Mouse (Mus musculus) kidney, postnatal 0 days (tissue): ENCODE data around the gene Cacna1b. TPM values are rescaled to one million over a fixed set of nuclear protein-coding genes. Genes with fewer than 3 reads are reported as not detected.

Source experiments
- ATAC-seq: fragments of 200-750 bp; cut with Nextera tagmentation; replicated peaks from 2 replicates; pipeline ENCODE4 v1.8.0; 2017; ENCODE audit warnings: low read depth, moderate number of reproducible peaks, moderate TSS enrichment, moderate library complexity; ENCODE audit not compliant: low FRiP score
- DNase-seq: peaks from one replicate; pipeline ENCODE4 v3.0.0-alpha.2; 2016; ENCODE audit warnings: low spot score
- H3K27ac ChIP-seq: fragments of 300-500 bp; sonication (generic); 2 replicates; pipeline ENCODE4 v1.5.1; 2014; ENCODE audit warnings: mild to moderate bottlenecking
- H3K27me3 ChIP-seq: fragments of 300-500 bp; sonication (generic); 2 replicates; pipeline ENCODE4 v1.6.1; 2014; ENCODE audit warnings: low read length, mixed read lengths; ENCODE audit not compliant: insufficient read depth
- H3K36me3 ChIP-seq: fragments of 300-500 bp; sonication (generic); 2 replicates; pipeline ENCODE4 v1.6.1; 2014; ENCODE audit warnings: low read length, mixed read lengths; ENCODE audit not compliant: insufficient read depth
- H3K4me1 ChIP-seq: fragments of 300-500 bp; sonication (generic); replicated peaks from 2 replicates; pipeline ENCODE4 v1.6.1; 2014; ENCODE audit warnings: antibody characterized with exemption, low read length, mixed read lengths; ENCODE audit not compliant: insufficient read depth
- H3K4me2 ChIP-seq: fragments of 300-500 bp; sonication (generic); 2 replicates; pipeline ENCODE4 v1.6.1; 2014; ENCODE audit warnings: mild to moderate bottlenecking, low read length, moderate library complexity, mixed read lengths
- H3K4me3 ChIP-seq: fragments of 300-500 bp; sonication (generic); replicated peaks from 2 replicates; pipeline ENCODE4 v1.5.1; 2014; ENCODE audit warnings: low read depth, low read length
- H3K9ac ChIP-seq: fragments of 300-500 bp; sonication (generic); 2 replicates; pipeline ENCODE4 v1.6.1; 2014; ENCODE audit warnings: low read depth, low read length
- H3K9me3 ChIP-seq: fragments of 300-500 bp; sonication (generic); replicated peaks from 2 replicates; pipeline ENCODE4 v1.6.1; 2016; ENCODE audit warnings: low read length, inconsistent platforms, mixed read lengths
- CTCF ChIP-seq: IDR thresholded peaks from 2 replicates; pipeline ENCODE4 v1.5.1; 2016; ENCODE audit warnings: antibody characterized with exemption, low read depth, mild to moderate bottlenecking, moderate library complexity
- WGBS: fragments of 180-500 bp; shearing (Covaris S2); extraction: QIAGEN DNeasy Blood & Tissue Kit; methylation state at CpG from one replicate; pipeline ENCODE4 v1.1.7; 2014; 5-methylcytosine and 5-hydroxymethylcytosine counted together
- polyA plus RNA-seq: library from polyadenylated mRNA; unstranded; fragments of >200 nt; fragmentation: Nextera tagmentation; extraction: Ambion mirVana; gene quantifications from 2 replicates; pipeline ENCODE4 v1.2.1, GENCODE M21; 2015

The Cacna1b gene
- polyA plus RNA-seq, 1 experiment from 2014 or later: 0.16 TPM

DNA sequence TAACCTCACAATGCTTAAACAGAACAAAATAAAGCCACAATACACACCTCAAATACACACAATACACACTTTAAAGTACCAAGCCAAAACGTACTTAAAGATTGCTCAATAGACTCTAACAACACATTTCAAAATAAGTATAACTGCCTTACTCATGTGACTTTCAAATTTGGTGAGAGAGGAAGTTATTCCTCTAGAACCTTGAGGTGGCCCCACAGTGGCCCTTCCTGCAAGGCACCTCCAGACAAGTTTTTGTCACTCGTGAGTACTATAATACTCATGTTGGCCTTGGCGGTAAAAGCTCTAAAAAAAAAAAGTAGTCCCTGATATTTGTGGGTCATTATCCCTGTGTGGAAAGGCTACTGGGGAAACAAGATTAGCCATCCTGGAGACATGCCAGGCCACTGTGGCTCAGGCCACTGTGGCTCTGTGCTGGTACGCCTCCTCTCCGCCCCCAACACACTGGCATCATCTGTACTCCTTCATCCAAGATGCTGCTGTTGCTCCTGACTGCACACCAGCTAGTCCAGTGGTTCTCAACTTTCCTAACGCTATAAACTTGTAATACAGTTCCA lies 88.4 kb downstream of the Cacna1b start:
- WGBS: 86% methylated on average over 6 of the region's 6 CpGs
- Histone ChIP-seq H3K27me3 (no peaks in the 10 kb centered on the region), H3K4me3 (no peak overlapping the region), H3K4me1 (no peaks in the 10 kb centered on the region), H3K36me3 (no peaks in the 10 kb centered on the region), H3K9me3 (no peaks in the 10 kb centered on the region), H3K9ac (no peak overlapping the region), H3K4me2 (no peak overlapping the region), H3K27ac (no peak overlapping the region)
- TF ChIP-seq CTCF: no peak
- DNase-seq (no peak), ATAC-seq (no peak)

GRCm38 (mm10) chr2:24668598-24668997 lies 94.4 kb downstream of the Cacna1b start:
- DNase-seq (no peak), ATAC-seq (no peak)
- H3K27ac ChIP-seq: no peak overlapping the region
- no peak for TF ChIP-seq CTCF
- H3K4me2 ChIP-seq: no peak overlapping the region
- H3K9ac ChIP-seq: no peak overlapping the region
- WGBS: 92% methylated on average over 5 of the region's 5 CpGs
- no peaks in the 10 kb centered on the region for H3K4me1 ChIP-seq
- H3K27me3 ChIP-seq: no peaks in the 10 kb centered on the region
- H3K9me3 ChIP-seq: no peaks in the 10 kb centered on the region
- H3K4me3 ChIP-seq: no peak overlapping the region
- H3K36me3 ChIP-seq: no peaks in the 10 kb centered on the region

GRCm38 (mm10) chr2:24664678-24665257 lies 98.2 kb downstream of the Cacna1b start:
- Histone ChIP-seq H3K4me3 (no peak overlapping the region), H3K27ac (no peak overlapping the region), H3K4me1 (no peaks in the 10 kb centered on the region), H3K27me3 (no peaks in the 10 kb centered on the region), H3K9ac (no peak overlapping the region), H3K4me2 (no peak overlapping the region), H3K9me3 (no peaks in the 10 kb centered on the region), H3K36me3 (no peaks in the 10 kb centered on the region)
- no peak for TF ChIP-seq CTCF
- no peak for DNase-seq
- no peak for ATAC-seq
- 31% methylated on average over 9 of the region's 9 CpGs for WGBS

DNA sequence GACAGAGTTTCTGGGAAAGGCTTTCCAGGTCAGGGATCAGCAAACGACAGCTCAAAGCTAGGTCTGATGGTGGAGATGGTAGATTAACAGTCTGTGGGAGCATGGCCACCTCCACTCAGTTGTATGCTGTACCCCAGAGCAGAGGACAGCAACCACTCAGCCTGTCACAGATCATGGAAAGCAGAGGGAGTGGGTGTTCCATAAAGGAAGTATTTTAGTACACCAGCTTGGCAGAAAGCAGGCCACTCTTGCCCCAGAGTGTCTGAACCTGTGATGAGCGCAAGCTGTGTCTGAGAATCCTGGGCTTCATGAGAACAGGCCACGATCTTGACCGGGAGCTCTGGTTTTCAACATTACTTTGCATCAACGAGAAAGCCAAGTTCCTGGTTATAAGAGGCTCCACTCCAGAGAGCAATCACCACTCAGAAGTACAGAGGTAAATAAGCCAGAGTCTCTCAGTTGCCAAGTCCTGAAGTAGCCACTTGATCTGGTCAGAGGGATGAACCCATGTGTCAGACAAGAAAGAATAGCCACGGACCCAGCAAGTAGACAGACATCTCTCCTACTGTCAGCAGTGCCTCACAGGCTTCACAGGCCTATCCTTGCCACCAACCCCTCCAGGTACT lies 103.7 kb downstream of the Cacna1b start:
- Histone ChIP-seq H3K36me3 (no peaks in the 10 kb centered on the region), H3K4me2 (no peak overlapping the region), H3K4me1 (no peaks in the 10 kb centered on the region), H3K9ac (no peak overlapping the region), H3K4me3 (no peak overlapping the region), H3K9me3 (no peaks in the 10 kb centered on the region), H3K27me3 (no peaks in the 10 kb centered on the region), H3K27ac (no peak overlapping the region)
- ATAC-seq (no peak), DNase-seq (no peak)
- WGBS: 72% methylated on average over 6 of the region's 6 CpGs
- TF ChIP-seq CTCF: no peak

- Histone ChIP-seq H3K27ac (no peak overlapping the region), H3K9ac (no peak overlapping the region), H3K4me3 (no peak overlapping the region), H3K27me3 (no peaks in the 10 kb centered on the region), H3K36me3 (no peaks in the 10 kb centered on the region), H3K4me1 (no peaks in the 10 kb centered on the region), H3K9me3 (no peaks in the 10 kb centered on the region), H3K4me2 (no peak overlapping the region)
- DNase-seq (no peak), ATAC-seq (no peak)
- no peak for TF ChIP-seq CTCF
- WGBS: 89% methylated on average over 6 of the region's 6 CpGs
Observed at GRCm38 (mm10) chr2:24648503-24648902, 114.4 kb downstream of the Cacna1b start.

- Histone ChIP-seq H3K4me1 (no peaks in the 10 kb centered on the region), H3K36me3 (no peaks in the 10 kb centered on the region), H3K27ac (no peak overlapping the region), H3K9me3 (no peaks in the 10 kb centered on the region), H3K4me3 (no peak overlapping the region), H3K4me2 (no peak overlapping the region), H3K27me3 (no peaks in the 10 kb centered on the region), H3K9ac (no peak overlapping the region)
- no peak for TF ChIP-seq CTCF
- ATAC-seq (no peak), DNase-seq (no peak)
- WGBS: 89% methylated on average over 5 of the region's 5 CpGs
Observed at GRCm38 (mm10) chr2:24646452-24647146, 116.4 kb downstream of the Cacna1b start.
